Mouse (Mus musculus): ENCODE data around the gene Mtus2.

GRCm38 (mm10) chr5:148107324-148107723, 150.2 kb downstream of the Mtus2 start:
- TF ChIP-seq POLR2A (IDR thresholded peaks at IDR 0.05; ENCODE audit: borderline replicate concordance, control insufficient read depth, low read depth, low read length) (no peak), CTCF (IDR thresholded peaks at IDR 0.05; ENCODE audit: control insufficient read depth, insufficient read depth, low read length) (no peak)
